Mouse (Mus musculus) thymus, postnatal 10 days (tissue): ENCODE results near the gene Hddc3.
"Not testable (repeated sequence)": the region's sequence is repeated elsewhere in the genome, so short reads cannot be mapped to it uniquely, and the experiment has no call there.

Experiments used
- DNase-seq, 2 experiments: peaks; one replicate each; pipeline ENCODE4 v3.0.0; 2021; ENCODE audit warnings: low spot score in 2 of 2

The Hddc3 gene

GRCm38 (mm10) chr7:80342858-80343257, at the start of gene Hddc3:
Gene Hddc3, plus strand, starts transcription at chr7:80343104.
- DNase-seq: peak; percentile 88 to 97

- DNase-seq: peak; percentile 98 to 99
Measured at GRCm38 (mm10) chr7:80294062-80294763, 48.7 kb upstream of the Hddc3 start, which contains the start of gene Prc1. Gene Prc1, plus strand, starts transcription at chr7:80294450.

- DNase-seq: no peak
Measured at GRCm38 (mm10) chr7:80294764-80295648, 47.9 kb upstream of the Hddc3 start.

- DNase-seq: no peak
Measured at GRCm38 (mm10) chr7:80296462-80296861, 46.4 kb upstream of the Hddc3 start.

- no peak for DNase-seq
Measured at GRCm38 (mm10) chr7:80297041-80297440, 45.9 kb upstream of the Hddc3 start.

- no peak for DNase-seq
Measured at GRCm38 (mm10) chr7:80298754-80299153, 44.1 kb upstream of the Hddc3 start.

- no peak for DNase-seq
Measured at GRCm38 (mm10) chr7:80299568-80299967, 43.3 kb upstream of the Hddc3 start.

GRCm38 (mm10) chr7:80301522-80301921, 41.4 kb upstream of the Hddc3 start:
- no peak for DNase-seq

- no peak for DNase-seq
Measured at GRCm38 (mm10) chr7:80307766-80308165, 35.1 kb upstream of the Hddc3 start.

- DNase-seq: no peak
Measured at GRCm38 (mm10) chr7:80310771-80311170, 32.1 kb upstream of the Hddc3 start.

- DNase-seq: no peak
Measured at GRCm38 (mm10) chr7:80315733-80316132, 27.2 kb upstream of the Hddc3 start.

GRCm38 (mm10) chr7:80317439-80318115, 25.3 kb upstream of the Hddc3 start:
- no peak for DNase-seq

GRCm38 (mm10) chr7:80318670-80319069, 24.2 kb upstream of the Hddc3 start:
- no peak for DNase-seq

- DNase-seq: no peak
Measured at GRCm38 (mm10) chr7:80319846-80320496, 22.9 kb upstream of the Hddc3 start.

- no peak for DNase-seq
Measured at GRCm38 (mm10) chr7:80323336-80323735, 19.6 kb upstream of the Hddc3 start.

GRCm38 (mm10) chr7:80324043-80324815, 18.7 kb upstream of the Hddc3 start, which contains the start of gene Rccd1:
Gene Rccd1, minus strand, starts transcription at chr7:80324454.
- DNase-seq: peak; percentile 85 to 88

GRCm38 (mm10) chr7:80324816-80325119, 18.1 kb upstream of the Hddc3 start:
- DNase-seq: not testable (repeated sequence)

GRCm38 (mm10) chr7:80325292-80325868, 17.5 kb upstream of the Hddc3 start:
- no peak for DNase-seq

- DNase-seq: no peak
Measured at GRCm38 (mm10) chr7:80326076-80326475, 16.8 kb upstream of the Hddc3 start.

- DNase-seq: no peak
Measured at GRCm38 (mm10) chr7:80330278-80330677, 12.6 kb upstream of the Hddc3 start.

GRCm38 (mm10) chr7:80331433-80331832, 11.5 kb upstream of the Hddc3 start:
- DNase-seq: no peak
